Mouse (Mus musculus) cerebral cortex, adult 2 months (tissue): ENCODE data around the gene Fbxl17.

ENCODE experiments used
- WGBS: fragments of 180-500 bp; shearing (Covaris S2); methylation state at CpG from one replicate; pipeline ENCODE4 v1.1.7; 2018; 5-methylcytosine and 5-hydroxymethylcytosine counted together

Gene Fbxl17

GRCm38 (mm10) chr17:63402170-63402569 lies 97.6 kb downstream of the Fbxl17 start:
- 69% methylated on average over 3 of the region's 3 CpGs for WGBS

DNA sequence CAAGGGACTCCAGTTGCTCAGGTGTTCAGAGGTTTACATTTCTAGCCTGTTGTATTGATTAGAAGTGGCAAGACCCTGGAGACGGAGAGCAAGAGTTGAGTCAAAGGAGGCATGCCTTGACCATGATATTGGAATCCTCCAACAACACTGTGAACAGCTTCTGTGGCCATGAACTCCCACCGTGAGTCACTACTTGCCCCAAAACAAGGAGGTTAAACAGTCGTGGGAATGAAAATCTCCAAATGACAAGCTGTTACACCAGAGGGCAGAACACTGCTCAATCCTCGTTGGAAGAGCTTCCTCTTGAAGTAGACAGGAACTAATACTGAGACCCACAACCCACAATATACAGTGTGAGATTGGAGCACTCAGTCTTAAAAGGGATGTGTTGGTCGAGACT lies 99.2 kb downstream of the Fbxl17 start:
- 81% methylated on average over 5 of the region's 5 CpGs for WGBS

DNA sequence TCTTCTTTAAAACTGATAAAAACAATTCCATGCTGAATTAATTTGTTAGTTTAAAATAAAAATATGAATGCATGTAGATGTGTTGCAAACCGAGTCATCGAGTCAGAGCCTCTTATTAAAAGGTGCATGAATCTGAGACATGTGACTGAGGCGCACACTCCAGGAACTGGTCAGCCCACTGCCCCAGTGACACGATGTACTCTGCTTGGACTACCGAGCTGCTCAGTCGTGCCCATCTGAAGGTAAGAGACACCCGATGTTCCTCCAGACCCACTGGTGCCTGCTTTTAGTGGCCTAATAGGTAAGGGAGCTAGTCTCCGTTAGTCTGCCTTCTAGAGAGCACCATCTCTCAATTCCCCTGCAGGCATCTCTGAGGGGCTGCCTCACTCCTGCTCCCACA lies 100.0 kb downstream of the Fbxl17 start:
- 87% methylated on average over 8 of the region's 8 CpGs for WGBS

GRCm38 (mm10) chr17:63391506-63391905 lies 108.3 kb downstream of the Fbxl17 start:
- 47% methylated on average over 4 of the region's 4 CpGs for WGBS

DNA sequence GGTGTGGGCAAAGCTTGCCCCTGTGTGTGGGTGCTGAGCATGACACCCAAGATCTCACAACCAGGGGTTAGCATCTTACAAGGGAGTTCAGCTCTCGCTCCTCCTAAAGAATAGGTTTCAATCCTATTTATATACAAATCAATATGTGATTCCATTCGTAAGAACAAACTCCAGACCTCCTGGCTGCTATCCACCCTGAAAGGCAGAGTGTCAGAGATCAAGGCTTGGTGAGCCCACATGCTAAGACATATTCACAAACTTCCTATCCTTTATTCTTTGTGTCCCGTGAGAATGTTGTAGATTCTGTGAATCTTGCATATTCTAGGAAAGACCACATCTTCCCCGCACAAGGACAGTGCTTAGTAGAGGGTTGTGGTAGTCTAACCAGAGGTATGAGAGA lies 108.9 kb downstream of the Fbxl17 start:
- 74% methylated on average over 4 of the region's 4 CpGs for WGBS

DNA sequence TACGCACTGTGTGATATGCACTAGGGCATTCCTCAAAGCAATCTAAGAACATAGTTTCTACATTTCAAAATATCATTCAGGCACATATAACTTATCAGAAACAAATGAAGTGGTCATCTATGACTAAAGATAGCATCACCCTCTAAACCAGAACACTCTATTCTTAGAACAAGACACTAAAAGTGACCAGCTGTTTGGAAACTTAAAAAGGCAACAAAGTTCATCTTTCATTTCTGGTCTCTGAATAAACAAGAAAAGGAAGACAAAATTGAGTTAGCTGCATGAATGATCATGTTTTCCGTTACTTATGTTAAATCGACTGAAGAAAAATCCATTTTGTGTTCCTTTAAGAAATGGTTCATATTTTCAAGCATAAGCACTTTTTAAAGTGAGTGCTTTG lies 128.8 kb downstream of the Fbxl17 start:
- WGBS, result 79% methylated on average over 3 of the region's 3 CpGs

GRCm38 (mm10) chr17:63369631-63370310 lies 130.0 kb downstream of the Fbxl17 start:
- 78% methylated on average over 8 of the region's 8 CpGs for WGBS

DNA sequence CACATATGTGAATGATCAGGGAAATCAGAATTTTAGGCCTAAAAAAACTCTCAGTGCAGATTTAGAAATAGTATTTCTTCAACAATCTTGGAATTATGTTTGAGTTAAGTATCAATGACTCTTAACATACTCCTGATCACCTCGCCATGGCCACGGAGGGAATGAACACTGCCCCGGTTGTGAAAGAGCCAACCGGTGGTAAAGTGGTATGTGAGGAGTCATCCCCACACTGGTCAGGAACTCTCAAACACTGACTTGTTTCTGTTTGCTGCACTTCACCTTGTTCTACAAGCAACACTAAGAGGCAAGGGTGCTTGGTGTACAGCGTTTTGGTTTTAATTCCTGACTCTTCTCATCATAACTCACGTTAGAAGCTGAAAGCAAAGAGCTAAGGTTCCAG lies 132.3 kb downstream of the Fbxl17 start:
- WGBS, result 85% methylated on average over 6 of the region's 6 CpGs

- 41% methylated on average over 11 of the region's 11 CpGs for WGBS
Measured at GRCm38 (mm10) chr17:63366045-63366444, 133.8 kb downstream of the Fbxl17 start.

DNA sequence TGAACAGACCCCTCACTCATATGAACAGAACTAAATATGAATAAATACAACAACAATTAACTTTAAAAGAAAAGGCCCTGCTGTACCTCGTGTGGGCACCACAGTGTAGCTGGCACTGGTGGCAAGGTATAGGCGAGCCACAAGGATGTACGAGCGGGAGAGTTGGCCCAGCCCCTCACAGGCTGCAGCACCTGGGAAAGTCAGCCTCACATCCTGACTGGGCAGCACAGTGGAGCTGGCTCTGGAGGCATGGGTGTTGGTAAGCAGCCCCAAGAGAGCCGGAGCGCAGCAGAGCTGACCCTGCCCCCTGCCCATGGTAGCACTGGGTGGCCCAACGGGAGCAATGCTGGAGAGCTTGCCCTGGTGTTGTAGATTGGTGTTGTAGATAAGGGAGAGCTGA lies 135.2 kb downstream of the Fbxl17 start:
- WGBS, result 98% methylated on average over 7 of the region's 7 CpGs

- 69% methylated on average over 3 of the region's 3 CpGs for WGBS
Measured at GRCm38 (mm10) chr17:63362196-63362595, 137.6 kb downstream of the Fbxl17 start.

DNA sequence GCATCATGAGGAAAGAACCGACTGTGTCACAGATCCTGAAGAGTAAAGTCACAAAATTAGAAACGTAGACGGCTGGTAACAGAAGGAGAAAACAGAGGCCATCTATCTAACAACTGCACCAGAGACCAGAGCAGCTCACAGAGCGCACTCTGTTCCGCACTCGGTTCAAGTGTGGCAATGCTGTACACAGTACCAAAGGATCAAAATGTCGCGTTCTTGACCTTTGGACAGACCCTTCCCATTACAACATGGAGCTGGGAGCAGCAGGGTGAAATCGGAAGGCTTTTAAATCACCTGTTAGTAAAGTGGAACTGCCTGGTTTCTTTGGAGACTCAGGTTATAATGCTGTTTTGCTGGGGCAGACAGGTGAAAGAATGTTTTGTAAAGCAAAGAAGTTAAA lies 138.1 kb downstream of the Fbxl17 start:
- WGBS, result 91% methylated on average over 9 of the region's 9 CpGs

GRCm38 (mm10) chr17:63358837-63359236 lies 141.0 kb downstream of the Fbxl17 start:
- WGBS, result 76% methylated on average over 1 of the region's 1 CpGs

- 82% methylated on average over 3 of the region's 3 CpGs for whole genome bisulfite sequencing
Measured at GRCm38 (mm10) chr17:63356202-63356601, 143.6 kb downstream of the Fbxl17 start.

DNA sequence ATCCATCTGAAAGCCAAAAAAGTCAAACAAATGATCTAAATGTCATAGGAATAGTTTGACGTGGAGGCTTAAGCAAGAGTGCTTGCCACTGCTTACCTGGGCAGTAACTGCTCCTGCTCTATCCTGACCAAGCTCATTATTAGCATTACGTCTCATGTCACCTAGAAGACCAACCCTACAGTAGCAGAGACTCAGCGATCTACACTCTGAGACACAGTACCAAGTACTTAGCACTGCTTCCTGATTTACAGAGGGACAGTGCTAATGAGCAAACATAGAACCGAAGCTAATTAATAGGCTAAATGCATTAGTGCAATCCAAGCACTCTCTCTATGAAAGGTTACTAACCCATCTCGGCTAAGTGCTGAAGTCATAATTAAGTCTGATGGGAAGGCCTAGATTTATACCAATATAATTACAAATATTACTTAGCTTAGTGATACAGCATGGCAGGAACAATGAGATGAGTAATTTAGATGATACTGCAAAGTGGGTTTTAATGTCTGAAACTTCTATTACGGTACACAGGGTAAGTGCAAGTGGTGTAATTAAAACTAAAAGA lies 147.1 kb downstream of the Fbxl17 start:
- 80% methylated on average over 6 of the region's 6 CpGs for WGBS

DNA sequence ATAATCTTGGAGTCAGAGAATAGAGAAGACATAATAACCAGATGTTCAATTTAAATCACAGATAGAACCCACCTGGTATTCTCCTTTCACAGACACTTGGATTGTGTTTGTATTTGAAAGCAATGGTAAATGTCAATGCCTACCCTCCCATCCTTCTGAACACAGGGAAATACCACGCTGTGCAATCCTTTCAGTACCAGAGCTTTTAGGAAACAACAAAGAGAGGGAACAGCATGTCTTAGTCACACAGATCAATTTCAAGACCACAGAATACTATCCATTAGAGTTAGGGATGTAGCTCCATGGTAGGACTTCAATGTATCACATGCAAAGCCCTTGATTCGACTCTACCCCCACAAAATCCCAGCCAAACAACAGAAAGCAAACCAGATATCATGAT lies 148.1 kb downstream of the Fbxl17 start:
- 88% methylated on average over 2 of the region's 2 CpGs for WGBS

- WGBS, result 91% methylated on average over 4 of the region's 4 CpGs
Measured at GRCm38 (mm10) chr17:63350876-63351509, 148.8 kb downstream of the Fbxl17 start.

GRCm38 (mm10) chr17:63344101-63344500 lies 155.7 kb downstream of the Fbxl17 start:
- WGBS, result 76% methylated on average over 5 of the region's 5 CpGs

DNA sequence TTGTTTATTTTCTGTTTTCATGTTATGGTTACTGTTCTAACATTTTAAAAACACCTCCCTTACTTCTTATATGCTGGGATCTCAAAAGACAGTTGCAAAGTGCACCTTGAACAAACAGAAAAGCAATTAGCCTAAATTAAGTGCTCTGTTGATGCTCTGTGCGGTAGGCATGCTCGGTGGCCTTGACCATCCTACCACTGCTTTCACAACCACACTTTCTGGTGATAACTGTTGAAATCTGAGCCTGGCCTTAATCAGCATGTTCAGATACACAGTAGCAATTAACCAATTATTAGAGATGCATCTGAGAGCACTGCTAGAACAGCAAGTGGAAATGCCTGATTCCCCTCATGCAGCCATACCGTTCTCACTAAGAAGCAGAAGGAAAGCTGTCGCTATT lies 156.7 kb downstream of the Fbxl17 start:
- 85% methylated on average over 4 of the region's 4 CpGs for WGBS

- 57% methylated on average over 11 of the region's 11 CpGs for WGBS
Measured at GRCm38 (mm10) chr17:63342440-63342839, 157.4 kb downstream of the Fbxl17 start.

GRCm38 (mm10) chr17:63341203-63341602 lies 158.6 kb downstream of the Fbxl17 start:
- WGBS, result 85% methylated on average over 3 of the region's 3 CpGs

- WGBS, result 79% methylated on average over 2 of the region's 2 CpGs
Measured at GRCm38 (mm10) chr17:63328888-63329287, 170.9 kb downstream of the Fbxl17 start.

GRCm38 (mm10) chr17:63326227-63326626 lies 173.6 kb downstream of the Fbxl17 start:
- 60% methylated on average over 5 of the region's 5 CpGs for WGBS
